In the genomic region with DNA sequence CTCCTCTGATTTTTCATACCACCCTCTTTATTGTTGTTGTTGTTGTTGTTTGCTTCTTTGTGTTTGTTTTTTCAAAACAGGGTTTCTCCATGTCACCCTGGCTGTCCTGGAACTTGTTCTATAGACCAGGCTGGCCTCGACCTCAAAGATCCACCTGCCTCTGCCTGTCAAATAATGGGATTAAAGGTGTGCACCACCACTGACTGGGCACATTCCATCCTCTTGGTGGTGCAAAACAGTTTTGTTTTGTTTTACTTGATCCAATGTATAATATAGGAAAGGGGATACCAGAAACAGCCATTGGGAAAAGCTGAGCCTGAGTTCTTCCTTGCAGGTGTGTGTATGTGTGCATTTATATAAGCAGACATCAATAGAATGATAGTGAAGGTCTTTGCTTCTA, we compare ENCODE assay signal across 24 mouse cellular contexts. TPM values are rescaled to one million over a fixed set of nuclear protein-coding genes. Genes with fewer than 3 reads are reported as not detected.
DNase-seq lines count a peak whose midpoint lies in the region; ATAC-seq and TF ChIP-seq lines count a peak whose summit lies in the region.
"Had no signal": no experiment of that assay in that cellular context is flagged by ENCODE, and none has a peak within 500 bp of the region (broad histone marks: within the 10 kb centered on the region; RNA-seq: fewer than 3 reads in every experiment).

No protein-coding gene starts in this region.

- no peaks in the 10 kb centered on the region for H3K27me3 ChIP-seq in kidney, adult 2 months (replicated peaks; ENCODE audit: control insufficient read depth, insufficient read depth, low read length)
- H3K27me3 ChIP-seq in lung, postnatal 0 days (replicated peaks; ENCODE audit: insufficient read depth, low read length) = peaks cover 19% of the 10 kb centered on the region
- no peaks in the 10 kb centered on the region for H3K27me3 ChIP-seq in stomach, embryonic 14.5 days (ENCODE audit: control insufficient read depth, insufficient read depth, low read length)

- H3K36me3 ChIP-seq in kidney, adult 2 months (ENCODE audit: control insufficient read depth, insufficient read depth, low read length) = no peaks in the 10 kb centered on the region
- no peaks in the 10 kb centered on the region for H3K36me3 ChIP-seq in lung, postnatal 0 days (ENCODE audit: insufficient read depth, low read length)
- H3K36me3 ChIP-seq in stomach, embryonic 14.5 days (ENCODE audit: control insufficient read depth, insufficient read depth, low read length) = peaks cover 5% of the 10 kb centered on the region; the same call in 1 of the 2 replicates
- H3K36me3 ChIP-seq: limb, embryonic 15.5 days; liver, embryonic 15.5 days had no signal

- TF ChIP-seq POLR2A in kidney, adult 2 months (IDR thresholded peaks at IDR 0.05; ENCODE audit: low read depth, low read length) = no peak
- no peak for TF ChIP-seq POLR2A in lung, adult 2 months (IDR thresholded peaks at IDR 0.05; ENCODE audit: borderline replicate concordance, extremely low read depth, low read depth, low read length)

- H3K27ac ChIP-seq in kidney, adult 2 months (ENCODE audit: insufficient read depth, low read depth, low read length) = no peak overlapping the region
- H3K27ac ChIP-seq in lung, postnatal 0 days (ENCODE audit: low read length) = no peak overlapping the region
- H3K27ac ChIP-seq in stomach, embryonic 14.5 days (ENCODE audit: low read length) = peak overlapping the region; percentile 11; the same call in 1 of the 2 replicates
- H3K27ac ChIP-seq: limb, embryonic 15.5 days; liver, embryonic 15.5 days had no signal

- no peak overlapping the region for H3K4me3 ChIP-seq in kidney, adult 2 months (ENCODE audit: insufficient read depth, low read depth, low read length)
- no peak overlapping the region for H3K4me3 ChIP-seq in lung, postnatal 0 days (ENCODE audit: low read depth, low read length)
- no peak overlapping the region for H3K4me3 ChIP-seq in lung, adult 2 months (replicated peaks; ENCODE audit: extremely low read depth, low read depth, low read length)
- H3K4me3 ChIP-seq in stomach, embryonic 14.5 days (ENCODE audit: low read depth, low read length) = no peak overlapping the region
- H3K4me3 ChIP-seq: limb, embryonic 15.5 days; liver, embryonic 15.5 days had no signal

- no peak for ATAC-seq in lung, postnatal 0 days
- no peak for ATAC-seq in stomach, embryonic 14.5 days (ENCODE audit: insufficient number of reproducible peaks, insufficient read depth, low FRiP score, low read depth)
- ATAC-seq: forebrain, embryonic 14.5 days had no signal

- no peak for TF ChIP-seq EP300 in lung, postnatal 0 days (IDR thresholded peaks at IDR 0.05)

- TF ChIP-seq CTCF in kidney, adult 2 months (conservative IDR thresholded peaks at IDR 0.05; ENCODE audit: insufficient read depth, insufficient read length, low read depth, low read length) = no peak
- TF ChIP-seq CTCF in lung, postnatal 0 days (IDR thresholded peaks at IDR 0.05) = peak; percentile 36
- no peak for TF ChIP-seq CTCF in lung, adult 2 months (IDR thresholded peaks at IDR 0.05; ENCODE audit: insufficient read depth, low read length)

- H3K9me3 ChIP-seq in lung, postnatal 0 days (ENCODE audit: low read length) = no peaks in the 10 kb centered on the region
- H3K9me3 ChIP-seq in stomach, embryonic 14.5 days (ENCODE audit: control insufficient read depth, low read depth, low read length) = no peaks in the 10 kb centered on the region
- H3K9me3 ChIP-seq: limb, embryonic 15.5 days; liver, embryonic 15.5 days had no signal

- WGBS in kidney, adult 2 months = 60% methylated on average over 1 of the region's 1 CpGs
- 69% methylated on average over 1 of the region's 1 CpGs for WGBS in lung, postnatal 0 days
- 75% methylated on average over 1 of the region's 1 CpGs for WGBS in lung, adult 2 months
- 35% methylated on average over 1 of the region's 1 CpGs for WGBS in stomach, embryonic 14.5 days

- H3K4me2 ChIP-seq in lung, postnatal 0 days (replicated peaks; ENCODE audit: low read depth, low read length) = no peak overlapping the region
- H3K4me2 ChIP-seq in stomach, embryonic 14.5 days (replicated peaks; ENCODE audit: low read depth, low read length) = no peak overlapping the region
- H3K4me2 ChIP-seq: limb, embryonic 15.5 days; liver, embryonic 15.5 days; midbrain, embryonic 11.5 days had no signal

- H3K4me1 ChIP-seq in kidney, adult 2 months (ENCODE audit: control insufficient read depth, insufficient read depth, low read length) = peaks cover 36% of the 10 kb centered on the region
- peaks cover 9% of the 10 kb centered on the region; the same call in 1 of the 2 replicates for H3K4me1 ChIP-seq in lung, postnatal 0 days (ENCODE audit: insufficient read depth, low read depth, low read length)
- peaks cover 4% of the 10 kb centered on the region for H3K4me1 ChIP-seq in lung, adult 2 months (ENCODE audit: control insufficient read depth, insufficient read depth, low read length)
- H3K4me1 ChIP-seq in stomach, embryonic 14.5 days (ENCODE audit: control insufficient read depth, insufficient read depth, low read length) = peaks cover 74% of the 10 kb centered on the region

- DNase-seq in kidney, adult 2 months = peak; percentile 25
- no peak for DNase-seq in kidney, adult 18-20 months
- DNase-seq in lung, postnatal 0 days (ENCODE audit: low spot score) = no peak
- no peak for DNase-seq in lung, adult 2 months
- DNase-seq in kidney, postnatal 14 days = peak; percentile 39
- no peak for DNase-seq in spleen, postnatal 36 days (ENCODE audit: low spot score in 2 of 2)
- DNase-seq in gastrocnemius, postnatal 36 days = no peak
- DNase-seq: adrenal gland, postnatal 10 days; cerebellum, adult 9-11 months; layer of hippocampus, postnatal 36 days; right cerebral cortex, postnatal 25 days had no signal

- H3K9ac ChIP-seq in lung, postnatal 0 days (replicated peaks; ENCODE audit: low read depth) = no peak overlapping the region
- no peak overlapping the region for H3K9ac ChIP-seq in stomach, embryonic 14.5 days (replicated peaks; ENCODE audit: low read depth, low read length)
- H3K9ac ChIP-seq: limb, embryonic 15.5 days; liver, embryonic 15.5 days had no signal

- intact Hi-C loops in gastrocnemius, postnatal 36 days (cut with DNase I) = no loop called here

RNA-seq across cellular contexts. Expression of a gene that starts 5.1 kb away (rescaled TPM):
- 2.8 TPM in 2 replicates for polyA plus RNA-seq in kidney, adult 2 months (2012; rRNA removed)
- 3.7 and 3.9 TPM in 2 replicates for polyA plus RNA-seq in lung, postnatal 0 days (2015; fragmentation: Nextera tagmentation; extraction: Ambion mirVana)
- polyA plus RNA-seq in lung, adult 2 months (2012; rRNA removed) = 5.7 and 8.4 TPM in 2 replicates
- polyA plus RNA-seq in stomach, embryonic 14.5 days (2014; fragmentation: Nextera tagmentation; extraction: Ambion mirVana) = 6.7 and 6.8 TPM in 2 replicates
- total RNA-seq in gastrocnemius, postnatal 36 days (2021) = 1 to 10 TPM; 2.0 TPM
- total RNA-seq: layer of hippocampus, postnatal 36 days; left cerebral cortex, postnatal 36 days; neutrophil, adult 5-6 weeks had no signal
- polyA plus RNA-seq: cortical plate, adult 2 months; forebrain, embryonic 14.5 days; heart, embryonic 16.5 days; midbrain, embryonic 11.5 days had no signal

RNA-seq across cellular contexts. Expression of a gene that starts 9.2 kb away (rescaled TPM):
- 0.19 and 0.22 TPM in 2 replicates for polyA plus RNA-seq in kidney, adult 2 months (2012; rRNA removed)
- 1.5 and 1.6 TPM in 2 replicates for polyA plus RNA-seq in lung, postnatal 0 days (2015; fragmentation: Nextera tagmentation; extraction: Ambion mirVana)
- 0.26 and 0.31 TPM in 2 replicates for polyA plus RNA-seq in lung, adult 2 months (2012; rRNA removed)
- 4.4 and 4.7 TPM in 2 replicates for polyA plus RNA-seq in stomach, embryonic 14.5 days (2014; fragmentation: Nextera tagmentation; extraction: Ambion mirVana)
- total RNA-seq in gastrocnemius, postnatal 36 days (2021) = not detected
- total RNA-seq: hematopoietic stem cell, adult 5-6 weeks; layer of hippocampus, postnatal 36 days; left cerebral cortex, postnatal 36 days; neutrophil, adult 5-6 weeks had no signal
- polyA plus RNA-seq: cortical plate, adult 2 months; forebrain, embryonic 14.5 days; midbrain, embryonic 11.5 days; spleen, adult 2 months had no signal

RNA-seq across cellular contexts. Expression of a gene that starts 17.9 kb away (rescaled TPM):
- 6.9 and 8.1 TPM in 2 replicates for polyA plus RNA-seq in kidney, adult 2 months (2012; rRNA removed)
- polyA plus RNA-seq in lung, postnatal 0 days (2015; fragmentation: Nextera tagmentation; extraction: Ambion mirVana) = 39.7 and 40.3 TPM in 2 replicates
- polyA plus RNA-seq in lung, adult 2 months (2012; rRNA removed) = 29.1 and 46.9 TPM in 2 replicates
- 24.4 and 27.1 TPM in 2 replicates for polyA plus RNA-seq in stomach, embryonic 14.5 days (2014; fragmentation: Nextera tagmentation; extraction: Ambion mirVana)
- total RNA-seq in gastrocnemius, postnatal 36 days (2021) = 1 to 10 TPM; 1.6 to 2.0 TPM
- total RNA-seq: layer of hippocampus, postnatal 36 days; left cerebral cortex, postnatal 36 days; neutrophil, adult 5-6 weeks had no signal
- polyA plus RNA-seq: cortical plate, adult 2 months; forebrain, embryonic 14.5 days; midbrain, embryonic 11.5 days had no signal

RNA-seq across cellular contexts. Expression of a gene that starts 21.9 kb away (rescaled TPM):
- 1.3 and 1.6 TPM in 2 replicates for polyA plus RNA-seq in kidney, adult 2 months (2012; rRNA removed)
- 7.2 and 8.2 TPM in 2 replicates for polyA plus RNA-seq in lung, postnatal 0 days (2015; fragmentation: Nextera tagmentation; extraction: Ambion mirVana)
- polyA plus RNA-seq in lung, adult 2 months (2012; rRNA removed) = 4.2 and 4.7 TPM in 2 replicates
- 17.4 and 18.5 TPM in 2 replicates for polyA plus RNA-seq in stomach, embryonic 14.5 days (2014; fragmentation: Nextera tagmentation; extraction: Ambion mirVana)
- total RNA-seq in gastrocnemius, postnatal 36 days (2021) = under 1 TPM in 1 of 2 experiments, not detected in 1; 0.22 TPM
- total RNA-seq: layer of hippocampus, postnatal 36 days; left cerebral cortex, postnatal 36 days; neutrophil, adult 5-6 weeks had no signal
- polyA plus RNA-seq: cortical plate, adult 2 months; forebrain, embryonic 14.5 days had no signal

RNA-seq across cellular contexts. Expression of a gene that starts 22.0 kb away (rescaled TPM):
- 2.4 and 3.4 TPM in 2 replicates for polyA plus RNA-seq in kidney, adult 2 months (2012; rRNA removed)
- 0.95 and 1.1 TPM in 2 replicates for polyA plus RNA-seq in lung, postnatal 0 days (2015; fragmentation: Nextera tagmentation; extraction: Ambion mirVana)
- polyA plus RNA-seq in lung, adult 2 months (2012; rRNA removed) = 1.7 and 2.3 TPM in 2 replicates
- 3.4 TPM in 2 replicates for polyA plus RNA-seq in stomach, embryonic 14.5 days (2014; fragmentation: Nextera tagmentation; extraction: Ambion mirVana)
- 1 to 10 TPM; 1.3 to 1.8 TPM for total RNA-seq in gastrocnemius, postnatal 36 days (2021)
- total RNA-seq: layer of hippocampus, postnatal 36 days; left cerebral cortex, postnatal 36 days; neutrophil, adult 5-6 weeks had no signal
- polyA plus RNA-seq: cortical plate, adult 2 months; embryonic facial prominence, embryonic 11.5 days; forebrain, embryonic 14.5 days; heart, embryonic 16.5 days; liver, embryonic 15.5 days; midbrain, embryonic 11.5 days; spleen, adult 2 months; thymus, postnatal 0 days had no signal

Comparison
In these comparisons a context has a peak if more than half of its experiments do, and no peak if none do; other contexts are left out.
1. DNase-seq: peak in kidney, adult 2 months (single experiment) and kidney, postnatal 14 days (single experiment); none in kidney, adult 18-20 months (single experiment), lung, postnatal 0 days (single experiment), lung, adult 2 months (single experiment), spleen, postnatal 36 days (0 of 2) and gastrocnemius, postnatal 36 days (0 of 2).